26 mouse cellular contexts compared by ENCODE assay signal in genomic region chr11:117983770-117984169, GRCm38 (mm10). TPM values are rescaled to one million over a fixed set of nuclear protein-coding genes. Genes with fewer than 3 reads are reported as not detected.
DNase-seq lines count a peak whose midpoint lies in the region; ATAC-seq and TF ChIP-seq lines count a peak whose summit lies in the region.
"Had no signal": no experiment of that assay in that cellular context is flagged by ENCODE, and none has a peak within 500 bp of the region (broad histone marks: within the 10 kb centered on the region; RNA-seq: fewer than 3 reads in every experiment).

No protein-coding gene starts in this region.

- H3K27ac ChIP-seq in liver, postnatal 0 days (ENCODE audit: low read depth): no peak overlapping the region
- H3K27ac ChIP-seq: forebrain, embryonic 10.5 days; forebrain, embryonic 13.5 days; heart, embryonic 15.5 days; hindbrain, embryonic 10.5 days; hindbrain, embryonic 13.5 days; intestine, embryonic 15.5 days had no signal

- peaks cover 18% of the 10 kb centered on the region for H3K79me3 ChIP-seq in C2C12 (ENCODE audit: low read depth)

- no peak overlapping the region for H3K9ac ChIP-seq in liver, postnatal 0 days (replicated peaks)
- H3K9ac ChIP-seq: forebrain, embryonic 13.5 days; heart, embryonic 12.5 days; heart, embryonic 15.5 days; hindbrain, embryonic 13.5 days; intestine, embryonic 15.5 days had no signal

- no peak overlapping the region for H3K4me2 ChIP-seq in liver, postnatal 0 days (ENCODE audit: low read depth, low read length)
- H3K4me2 ChIP-seq: forebrain, embryonic 13.5 days; heart, embryonic 12.5 days; heart, embryonic 15.5 days; hindbrain, embryonic 13.5 days; intestine, embryonic 15.5 days had no signal

- H3K4me3 ChIP-seq in megakaryocyte, embryonic 14.5 days (replicated peaks): peak overlapping the region; percentile 33
- H3K4me3 ChIP-seq in C2C12 (ENCODE audit: insufficient read depth, poor library complexity, severe bottlenecking): no peak overlapping the region
- H3K4me3 ChIP-seq in liver, postnatal 0 days (ENCODE audit: low read depth, low read length): no peak overlapping the region
- H3K4me3 ChIP-seq: forebrain, embryonic 10.5 days; forebrain, embryonic 13.5 days; heart, embryonic 12.5 days; heart, embryonic 15.5 days; hindbrain, embryonic 10.5 days; hindbrain, embryonic 13.5 days; intestine, embryonic 15.5 days had no signal

- no peak overlapping the region for H3ac ChIP-seq in C2C12 (ENCODE audit: control insufficient read depth, insufficient read length, low read depth)

- no peak for TF ChIP-seq CTCF in C2C12 (IDR thresholded peaks at IDR 0.05; ENCODE audit: control insufficient read depth, insufficient read depth, insufficient read length)
- TF ChIP-seq CTCF in liver, postnatal 0 days (IDR thresholded peaks at IDR 0.05; ENCODE audit: low read depth): no peak

- TF ChIP-seq EP300 in liver, postnatal 0 days (IDR thresholded peaks at IDR 0.05; ENCODE audit: low read depth): no peak

- no peaks in the 10 kb centered on the region for H3K36me3 ChIP-seq in megakaryocyte, embryonic 14.5 days (replicated peaks; ENCODE audit: low read length)
- H3K36me3 ChIP-seq in C2C12 (ENCODE audit: control insufficient read depth, insufficient read depth): no peaks in the 10 kb centered on the region
- H3K36me3 ChIP-seq in liver, postnatal 0 days (replicated peaks; ENCODE audit: insufficient read depth, low read length): no peaks in the 10 kb centered on the region
- H3K36me3 ChIP-seq: forebrain, embryonic 10.5 days; heart, embryonic 12.5 days; heart, embryonic 15.5 days; hindbrain, embryonic 10.5 days; hindbrain, embryonic 13.5 days; intestine, embryonic 15.5 days had no signal

- DNase-seq in NIH3T3 (ENCODE audit: low read depth): peak; percentile 69
- DNase-seq in cerebellum, adult 9-11 months: no peak
- no peak for DNase-seq in T-cell, adult 2 months (ENCODE audit: low spot score)
- no peak for DNase-seq in liver, postnatal 0 days
- DNase-seq: adrenal gland, adult 2 months; adrenal gland, postnatal 14 days; cerebellum, adult 11-12 months; cerebellum, adult 8-10 months; cerebellum, postnatal 14 days; gastrocnemius, postnatal 25 days; heart, adult 18-20 months; heart, postnatal 10 days; heart, postnatal 36 days had no signal

- H3K4me1 ChIP-seq in megakaryocyte, embryonic 14.5 days: peaks cover 68% of the 10 kb centered on the region
- peaks cover 18% of the 10 kb centered on the region for H3K4me1 ChIP-seq in liver, postnatal 0 days (ENCODE audit: insufficient read depth)

- H3K79me2 ChIP-seq in C2C12 (ENCODE audit: control insufficient read depth, insufficient read depth): peaks cover 21% of the 10 kb centered on the region

- 65% methylated on average over 7 of the region's 7 CpGs for WGBS in liver, postnatal 0 days (ENCODE audit: insufficient replicate concordance)

- ATAC-seq in megakaryocyte, adult 5-6 weeks (ENCODE audit: poor library complexity, severe bottlenecking): no peak
- ATAC-seq in liver, postnatal 0 days: no peak
- ATAC-seq: forebrain, embryonic 13.5 days; forebrain, embryonic 16.5 days; hindbrain, embryonic 16.5 days; intestine, embryonic 15.5 days; Patski had no signal

- H3K9me3 ChIP-seq in megakaryocyte, embryonic 14.5 days: no peaks in the 10 kb centered on the region
- no peaks in the 10 kb centered on the region for H3K9me3 ChIP-seq in liver, postnatal 0 days (ENCODE audit: low read length)
- H3K9me3 ChIP-seq: forebrain, embryonic 10.5 days; forebrain, embryonic 13.5 days; heart, embryonic 12.5 days; heart, embryonic 15.5 days; hindbrain, embryonic 10.5 days; hindbrain, embryonic 13.5 days; intestine, embryonic 15.5 days had no signal

- H3K27me3 ChIP-seq in megakaryocyte, embryonic 14.5 days (replicated peaks): no peaks in the 10 kb centered on the region
- H3K27me3 ChIP-seq in C2C12 (ENCODE audit: control insufficient read depth, insufficient read depth, insufficient read length): no peaks in the 10 kb centered on the region
- H3K27me3 ChIP-seq in liver, postnatal 0 days (ENCODE audit: insufficient read depth, low read length): no peaks in the 10 kb centered on the region
- H3K27me3 ChIP-seq: forebrain, embryonic 13.5 days; heart, embryonic 12.5 days; heart, embryonic 15.5 days; hindbrain, embryonic 13.5 days; intestine, embryonic 15.5 days; Patski had no signal

TF ChIP-seq in C2C12, 6 proteins besides CTCF, POLR2A, EP300 and RAD21:
- TF ChIP-seq FOSL1 (IDR thresholded peaks at IDR 0.05; ENCODE audit: insufficient read depth, low read length, poor library complexity, severe bottlenecking) (peak; percentile 25), CEBPB (IDR thresholded peaks at IDR 0.05; ENCODE audit: low read depth) (no peak), MAX (IDR thresholded peaks at IDR 0.05) (no peak), USF1 (IDR thresholded peaks at IDR 0.05; ENCODE audit: low read depth) (no peak), MYOG (IDR thresholded peaks at IDR 0.05; ENCODE audit: control insufficient read depth, extremely low read depth, insufficient read length) (no peak), MYOD1 (IDR thresholded peaks at IDR 0.05; ENCODE audit: control insufficient read depth, insufficient read length, low read depth) (no peak)

RNA-seq across cellular contexts. Expression of gene Pgs1, which starts 2.3 kb away (rescaled TPM):
- 16.0 and 43.0 TPM in 2 replicates for polyA plus RNA-seq in megakaryocyte, embryonic 14.5 days (2012; ENCODE audit: insufficient read depth, low replicate concordance)
- total RNA-seq in megakaryocyte, adult 5-6 weeks (2015): 18.7 and 22.4 TPM in 2 replicates
- 26.7 and 27.2 TPM in 2 replicates for total RNA-seq in megakaryocyte, adult 5-6 weeks (2017)
- 65.8 TPM for polyA plus RNA-seq in C2C12 (2012; fragmentation: generic; extraction: Trizol)
- polyA plus RNA-seq in liver, postnatal 0 days (2015; fragmentation: Nextera tagmentation; extraction: Ambion mirVana): 9.1 and 10.1 TPM in 2 replicates

RNA-seq across cellular contexts. Expression of gene Socs3, which starts 13.9 kb away (rescaled TPM):
- polyA plus RNA-seq in megakaryocyte, embryonic 14.5 days (2012; ENCODE audit: insufficient read depth, low replicate concordance): 54.8 and 75.2 TPM in 2 replicates
- total RNA-seq in megakaryocyte, adult 5-6 weeks (2015): 2.0 and 3.1 TPM in 2 replicates
- total RNA-seq in megakaryocyte, adult 5-6 weeks (2017): 3.2 and 5.1 TPM in 2 replicates
- polyA plus RNA-seq in C2C12 (2012; fragmentation: generic; extraction: Trizol): 12.5 TPM
- 3.5 and 5.8 TPM in 2 replicates for polyA plus RNA-seq in liver, postnatal 0 days (2015; fragmentation: Nextera tagmentation; extraction: Ambion mirVana)
